Mouse (Mus musculus): ENCODE measurements around the gene Kcnv2.

GRCm38 (mm10) chr19:27363891-27364290 is 41.5 kb downstream of the Kcnv2 start:
- no peak for TF ChIP-seq CTCF (IDR thresholded peaks at IDR 0.05; ENCODE audit: low read depth, low read length)
- TF ChIP-seq GATA1 (IDR thresholded peaks at IDR 0.05; ENCODE audit: borderline replicate concordance, low read length), result no peak
- no peak for TF ChIP-seq POLR2AphosphoS5 (IDR thresholded peaks at IDR 0.05; ENCODE audit: insufficient replicate concordance, low read depth, low read length)
- no peak for TF ChIP-seq TAL1 (conservative IDR thresholded peaks at IDR 0.05; ENCODE audit: low read depth, low read length)

Data from G1E (cell line).